Mouse (Mus musculus) MEL (cell line): Measurements from ENCODE around the gene Gm17359.

ENCODE experiments used
- CHD2 ChIP-seq: IDR thresholded peaks from 2 replicates; pipeline ENCODE4 v1.6.1; 2011; ENCODE audit warnings: low read length, improper control_type of control experiment
- CTCF ChIP-seq, 3 experiments: IDR thresholded peaks in 2 of 3; conservative IDR thresholded peaks in 1 of 3; 2 replicates each; pipeline ENCODE4 v1.5.1; 2011 to 2012; ENCODE audit warnings: low read length in 3 of 3, low read depth in 2 of 3, mild to moderate bottlenecking in 2 of 3, improper control_type of control experiment in 1 of 3, inconsistent platforms in 1 of 3, mixed read lengths in 1 of 3, moderate library complexity in 1 of 3; ENCODE audit not compliant: control insufficient read depth in 1 of 3, insufficient read depth in 1 of 3, poor library complexity in 1 of 3, severe bottlenecking in 1 of 3
- ETS1 ChIP-seq: IDR thresholded peaks from 2 replicates; pipeline ENCODE4 v1.6.1; 2012; ENCODE audit warnings: low read depth, mild to moderate bottlenecking, inconsistent platforms, low read length, improper control_type of control experiment, moderate library complexity
- GATA1 ChIP-seq: IDR thresholded peaks from 2 replicates; pipeline ENCODE4 v1.6.1; 2011; ENCODE audit warnings: low read depth, low read length, improper control_type of control experiment
- MAZ ChIP-seq: IDR thresholded peaks from 2 replicates; pipeline ENCODE4 v1.6.1; 2012; ENCODE audit warnings: low read depth, mild to moderate bottlenecking, inconsistent platforms, low read length, improper control_type of control experiment
- POLR2A ChIP-seq, 2 experiments: IDR thresholded peaks; 2 replicates each; pipeline ENCODE4 v1.6.1; 2011 to 2012; ENCODE audit warnings: low read length in 2 of 2, mild to moderate bottlenecking in 2 of 2, control low read depth in 1 of 2, improper control_type of control experiment in 1 of 2, low read depth in 1 of 2, moderate library complexity in 1 of 2; ENCODE audit not compliant: control insufficient read depth in 1 of 2, insufficient read depth in 1 of 2, poor library complexity in 1 of 2

DNA sequence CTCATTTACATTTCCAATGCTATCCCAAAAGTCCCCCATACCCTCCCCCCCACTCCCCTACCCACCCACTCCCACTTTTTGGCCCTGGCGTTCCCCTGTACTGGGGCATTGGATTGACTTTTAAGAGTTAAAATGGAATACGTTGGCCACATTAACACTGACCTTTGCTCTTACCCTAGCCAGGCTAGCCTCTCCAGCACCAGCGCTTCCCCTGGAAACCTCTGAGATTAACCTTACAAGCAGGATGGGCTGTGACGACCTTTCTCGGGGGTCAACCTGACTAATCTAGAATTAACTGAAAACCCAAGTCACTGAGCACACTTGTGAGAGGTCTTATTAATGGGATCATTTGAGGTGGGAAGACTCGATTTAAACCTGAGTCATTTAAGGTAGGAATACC lies 31.8 kb downstream of the Gm17359 start:
- TF ChIP-seq POLR2A (IDR thresholded peaks at IDR 0.05; ENCODE audit: control insufficient read depth in 1 of 2, insufficient read depth in 1 of 2, low read depth in 1 of 2, low read length in 2 of 2, poor library complexity in 1 of 2) (no peak), GATA1 (no peak), MAZ (no peak), CTCF (IDR thresholded peaks at IDR 0.05 in 2 of 3, conservative IDR thresholded peaks at IDR 0.05 in 1 of 3; ENCODE audit: control insufficient read depth in 1 of 3, insufficient read depth in 1 of 3, low read depth in 2 of 3, low read length in 3 of 3, poor library complexity in 1 of 3, severe bottlenecking in 1 of 3) (no peak), ETS1 (no peak), CHD2 (no peak)
